Mouse (Mus musculus) ZHBTc4 (cell line): ENCODE data around the gene Cdh13.

Experiments
- DNase-seq: peaks from one replicate; pipeline ENCODE4 v3.0.0-alpha.2; 2011; ENCODE audit warnings: low read depth, low spot score

Cdh13 gene

GRCm38 (mm10) chr8:118796491-118796890 is 513.0 kb downstream of the Cdh13 start:
- peak; percentile 46 for DNase-seq

- DNase-seq, result peak; percentile 49
Measured at GRCm38 (mm10) chr8:118797127-118797526, 513.6 kb downstream of the Cdh13 start.

GRCm38 (mm10) chr8:118803168-118803567 is 519.6 kb downstream of the Cdh13 start:
- DNase-seq, result no peak

- DNase-seq, result no peak
Measured at GRCm38 (mm10) chr8:118809660-118810059, 526.1 kb downstream of the Cdh13 start.

GRCm38 (mm10) chr8:118815055-118815454 is 531.5 kb downstream of the Cdh13 start:
- no peak for DNase-seq

GRCm38 (mm10) chr8:118826761-118827160 is 543.2 kb downstream of the Cdh13 start:
- no peak for DNase-seq

GRCm38 (mm10) chr8:118827726-118828125 is 544.2 kb downstream of the Cdh13 start:
- peak; percentile 7 for DNase-seq

- no peak for DNase-seq
Measured at GRCm38 (mm10) chr8:118830291-118830690, 546.8 kb downstream of the Cdh13 start.

GRCm38 (mm10) chr8:118831026-118831425 is 547.5 kb downstream of the Cdh13 start:
- DNase-seq, result no peak

- no peak for DNase-seq
Measured at GRCm38 (mm10) chr8:118838801-118839200, 555.3 kb downstream of the Cdh13 start.

GRCm38 (mm10) chr8:118845690-118846089 is 562.2 kb downstream of the Cdh13 start:
- peak; percentile 61 for DNase-seq

- no peak for DNase-seq
Measured at GRCm38 (mm10) chr8:118848021-118848420, 564.5 kb downstream of the Cdh13 start.

GRCm38 (mm10) chr8:118849515-118849914 is 566.0 kb downstream of the Cdh13 start:
- DNase-seq, result no peak

- peak; percentile 92 for DNase-seq
Measured at GRCm38 (mm10) chr8:118850381-118850780, 566.8 kb downstream of the Cdh13 start.

GRCm38 (mm10) chr8:118851361-118851760 is 567.8 kb downstream of the Cdh13 start:
- DNase-seq, result no peak

- no peak for DNase-seq
Measured at GRCm38 (mm10) chr8:118852861-118853260, 569.3 kb downstream of the Cdh13 start.

- no peak for DNase-seq
Measured at GRCm38 (mm10) chr8:118854656-118855055, 571.1 kb downstream of the Cdh13 start.

GRCm38 (mm10) chr8:118866332-118866731 is 582.8 kb downstream of the Cdh13 start:
- no peak for DNase-seq

- no peak for DNase-seq
Measured at GRCm38 (mm10) chr8:118870711-118871110, 587.2 kb downstream of the Cdh13 start.

GRCm38 (mm10) chr8:118879939-118880825 is 596.6 kb downstream of the Cdh13 start:
- DNase-seq, result no peak

- no peak for DNase-seq
Measured at GRCm38 (mm10) chr8:118884296-118884695, 600.8 kb downstream of the Cdh13 start.

- DNase-seq, result no peak
Measured at GRCm38 (mm10) chr8:118884988-118885387, 601.5 kb downstream of the Cdh13 start.

GRCm38 (mm10) chr8:118902402-118902801 is 618.9 kb downstream of the Cdh13 start:
- no peak for DNase-seq
